Mouse (Mus musculus) lung, adult 2 months (tissue): Measurements from ENCODE around the gene Svs1.

Experiments used
- CTCF ChIP-seq: fragments of 200-500 bp; IDR thresholded peaks from 2 replicates; pipeline ENCODE4 v1.5.1; 2011; ENCODE audit warnings: mild to moderate bottlenecking, low read length, control low read depth; ENCODE audit not compliant: insufficient read depth
- POLR2A ChIP-seq: fragments of 200-500 bp; IDR thresholded peaks from 2 replicates; pipeline ENCODE4 v1.6.1; 2011; ENCODE audit warnings: low read depth, mild to moderate bottlenecking, control low read depth, low read length, borderline replicate concordance; ENCODE audit errors: extremely low read depth

DNA sequence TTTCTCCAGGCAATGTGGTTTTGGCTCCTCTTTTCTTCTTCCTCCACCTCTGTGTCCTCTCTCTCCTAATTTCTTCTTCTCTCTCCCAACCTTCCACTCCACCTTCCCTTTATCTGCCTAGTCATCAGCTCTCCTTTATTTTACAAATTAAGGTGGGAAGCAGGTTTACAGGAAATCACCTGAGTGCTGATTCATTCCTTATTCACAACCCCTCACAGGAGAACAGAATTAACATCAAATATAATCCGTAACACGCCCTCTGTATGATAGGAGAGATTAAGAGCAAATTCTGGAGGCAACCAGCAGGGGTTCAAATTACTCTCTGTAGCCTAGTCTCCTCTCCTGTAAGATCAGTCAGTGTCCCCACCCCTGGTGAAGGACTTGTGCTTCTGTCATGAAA lies 35.7 kb downstream of the Svs1 start:
- TF ChIP-seq CTCF: no peak
- TF ChIP-seq POLR2A: no peak
